Mouse (Mus musculus) kidney, postnatal 10 days (tissue): ENCODE measurements around the gene Smyd3.
A peak's percentile ranks its signal among the peaks of the same experiment; 100 is the strongest.
"Not testable (repeated sequence)": the region's sequence is repeated elsewhere in the genome, so short reads cannot be mapped to it uniquely, and the experiment has no call there.

Experiments
- DNase-seq: peaks from one replicate; pipeline ENCODE4 v3.0.0; 2021; ENCODE audit warnings: mixed read lengths

Gene Smyd3

DNA sequence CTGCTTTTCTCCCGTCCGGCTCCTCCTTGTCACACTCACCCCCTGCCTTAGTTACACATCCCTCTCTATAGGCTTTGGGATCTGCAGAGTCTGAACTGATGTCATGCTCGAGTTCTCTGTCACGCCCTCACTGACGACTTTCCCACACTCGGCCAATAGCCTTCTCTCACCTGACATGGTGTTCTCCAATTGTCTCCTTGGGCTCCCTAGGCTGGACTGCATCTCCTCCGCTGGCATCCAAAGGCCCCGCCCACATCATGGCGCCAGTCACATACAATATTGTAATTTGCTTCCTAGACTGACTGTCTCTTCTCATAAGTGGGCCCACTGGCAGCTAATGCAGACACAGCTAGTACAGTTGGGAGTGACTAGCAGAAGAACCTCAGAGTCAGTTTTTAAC, 304.5 kb downstream of the Smyd3 start:
- DNase-seq, result no peak

DNA sequence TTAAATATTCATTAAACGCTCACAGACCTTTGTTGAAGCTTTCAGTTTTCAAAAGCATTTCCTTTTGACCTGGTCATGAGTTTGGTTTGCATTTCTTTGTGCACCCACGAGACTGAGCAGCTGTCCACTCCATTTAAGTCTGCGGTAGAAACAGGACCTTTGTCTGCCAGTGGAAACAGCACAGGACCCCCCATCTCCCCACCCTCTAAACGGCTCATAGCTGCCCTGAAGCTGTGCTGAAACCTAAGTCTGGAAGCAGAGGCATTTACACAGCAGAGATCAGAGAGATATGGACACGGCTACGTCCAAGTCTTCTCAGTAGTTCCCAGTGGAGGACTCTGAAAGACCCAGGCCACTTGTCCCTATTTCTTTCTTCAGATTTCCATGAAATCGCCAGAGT, 305.5 kb downstream of the Smyd3 start:
- no peak for DNase-seq

DNA sequence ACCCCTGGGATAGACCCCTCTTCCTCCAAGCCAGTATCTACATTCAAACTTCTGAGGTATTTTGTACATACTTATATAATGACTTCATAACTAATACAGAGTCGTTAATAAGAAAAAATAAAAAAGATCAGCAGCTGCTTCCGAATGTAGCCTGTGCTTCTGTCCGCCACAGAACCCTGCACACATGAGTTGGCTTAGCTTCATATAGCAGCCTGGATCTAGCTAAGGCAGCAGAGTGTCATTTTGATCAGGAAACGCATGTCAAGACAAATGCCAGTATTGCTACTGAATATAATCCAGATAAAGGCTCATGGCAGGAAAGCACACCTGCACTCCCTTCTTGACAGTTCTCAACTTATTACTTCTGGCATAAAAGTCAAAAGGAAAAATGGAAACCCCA, 306.5 kb downstream of the Smyd3 start:
- no peak for DNase-seq

DNA sequence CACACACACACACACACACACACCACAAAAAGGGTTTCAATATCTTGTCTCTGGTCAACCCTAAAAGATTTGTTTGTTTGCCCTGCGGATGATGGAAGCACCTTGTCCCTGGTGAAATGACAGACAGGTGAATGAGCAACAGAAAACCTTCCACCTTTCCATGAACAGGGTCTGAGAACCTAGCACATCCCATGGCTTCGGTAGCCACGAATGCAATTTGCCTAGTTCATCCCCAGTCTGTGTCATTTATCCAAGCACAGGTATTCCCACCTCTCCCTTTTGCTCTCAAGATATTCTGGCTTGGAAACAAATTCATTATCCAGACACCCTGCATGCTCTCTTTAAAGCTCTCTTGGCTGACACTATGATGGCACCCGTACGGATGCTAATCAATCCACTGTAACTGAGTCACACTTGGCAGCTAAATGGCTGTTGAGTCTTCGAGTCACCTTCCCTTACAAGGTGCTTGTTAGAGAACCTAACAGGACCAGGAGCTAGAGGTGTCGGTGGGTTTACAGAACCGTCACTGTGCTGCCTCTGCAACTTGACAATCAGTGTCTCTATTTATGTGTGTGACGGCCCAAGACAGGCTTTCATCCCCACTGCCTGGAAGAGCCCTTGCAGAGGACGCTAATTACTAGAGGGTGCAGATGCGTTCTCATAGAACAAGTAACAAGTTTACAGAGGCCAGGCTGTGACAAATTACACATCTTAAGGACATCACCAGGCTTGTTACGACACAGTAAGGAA, 309.8 kb downstream of the Smyd3 start:
- no peak for DNase-seq

DNA sequence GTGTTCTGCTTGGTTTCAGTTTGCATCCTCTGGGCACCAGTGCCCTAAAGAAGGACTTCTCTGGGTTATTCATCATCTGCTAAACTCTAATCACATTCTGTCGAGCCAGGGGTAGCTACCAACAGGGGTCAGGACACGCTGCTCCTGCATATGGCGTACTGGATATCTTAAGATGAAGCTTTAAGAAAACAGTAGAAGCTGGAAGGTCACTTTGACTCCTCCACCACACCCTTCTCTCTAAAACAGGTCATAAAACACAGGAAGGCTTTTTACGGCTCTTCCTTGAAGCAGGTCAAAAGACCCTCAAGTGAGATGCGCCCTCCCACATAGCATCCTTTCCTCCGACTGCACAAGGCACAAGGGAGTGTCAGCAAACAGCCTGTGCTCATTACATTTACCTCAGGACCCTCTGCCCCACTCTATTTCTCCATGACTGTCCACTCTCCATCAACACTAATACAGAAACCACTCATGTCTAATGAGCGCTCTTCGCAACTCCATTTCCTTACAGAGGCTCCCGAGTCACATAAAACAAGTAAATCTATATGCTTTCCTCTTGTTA, 310.6 kb downstream of the Smyd3 start:
- DNase-seq, result no peak

DNA sequence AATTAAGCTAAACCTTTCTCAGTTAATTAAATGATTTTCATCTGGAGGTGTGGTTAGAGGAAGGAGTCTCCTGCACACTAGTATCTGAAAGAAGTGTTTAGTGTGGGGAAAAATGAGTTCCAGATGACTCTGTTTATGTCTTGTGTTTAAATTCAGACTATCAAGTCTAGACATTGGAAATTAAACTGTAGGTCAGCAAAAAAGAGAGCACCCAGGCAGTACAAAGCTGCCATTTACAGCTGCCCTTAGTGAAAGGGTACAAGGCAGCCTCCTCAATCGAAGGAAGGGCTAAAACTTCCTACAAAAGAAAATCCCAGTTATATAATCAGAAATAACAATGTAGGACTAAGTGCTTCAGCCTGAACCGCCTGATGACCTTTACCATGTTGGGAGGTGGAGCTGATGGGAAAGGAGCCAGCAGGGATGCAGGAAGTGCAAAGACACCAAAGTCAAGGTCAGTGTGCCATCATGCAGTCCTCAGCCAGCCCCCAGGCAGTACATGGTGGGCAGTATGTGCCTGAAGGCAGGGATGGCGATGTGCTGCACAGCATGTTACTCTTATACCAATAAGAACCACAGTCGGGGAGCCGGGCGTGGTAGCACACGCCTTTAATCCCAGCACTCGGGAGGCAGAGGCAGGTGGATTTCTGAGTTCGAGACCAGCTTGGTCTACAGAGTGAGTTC, 319.2 kb downstream of the Smyd3 start:
- DNase-seq, result no peak

DNA sequence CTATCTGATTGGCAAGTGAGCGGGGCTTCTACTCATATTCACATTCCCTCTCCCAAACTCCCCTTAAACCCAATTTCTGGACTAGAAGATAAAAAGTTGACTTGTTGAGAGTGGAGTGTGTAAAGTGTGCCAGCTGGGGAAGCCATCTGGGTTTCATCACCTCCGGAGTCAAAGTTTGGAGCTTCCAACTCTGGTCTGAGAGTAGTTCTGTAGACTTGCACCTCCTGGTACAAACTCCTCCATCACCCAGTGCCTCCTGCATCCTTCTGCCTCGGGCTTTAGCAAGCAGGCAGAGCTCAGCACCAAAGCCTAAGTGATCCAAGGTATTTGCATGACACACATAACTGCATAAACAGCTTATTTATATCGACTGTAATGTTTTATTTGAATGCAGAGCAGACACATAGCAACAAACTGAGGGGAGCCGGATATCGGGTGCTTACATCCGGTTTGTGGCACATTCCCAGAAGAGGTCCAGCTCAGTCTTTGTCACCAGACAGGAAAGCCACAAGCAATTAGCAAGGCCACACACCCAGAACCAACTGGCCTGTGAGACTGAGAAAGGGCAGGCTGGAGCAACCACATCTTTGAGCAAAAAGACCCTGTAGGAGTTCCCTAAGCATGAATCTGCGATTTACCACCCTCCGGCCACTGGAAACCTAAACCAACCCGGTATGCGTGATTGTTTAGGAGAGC, 319.9 kb downstream of the Smyd3 start:
- no peak for DNase-seq

DNA sequence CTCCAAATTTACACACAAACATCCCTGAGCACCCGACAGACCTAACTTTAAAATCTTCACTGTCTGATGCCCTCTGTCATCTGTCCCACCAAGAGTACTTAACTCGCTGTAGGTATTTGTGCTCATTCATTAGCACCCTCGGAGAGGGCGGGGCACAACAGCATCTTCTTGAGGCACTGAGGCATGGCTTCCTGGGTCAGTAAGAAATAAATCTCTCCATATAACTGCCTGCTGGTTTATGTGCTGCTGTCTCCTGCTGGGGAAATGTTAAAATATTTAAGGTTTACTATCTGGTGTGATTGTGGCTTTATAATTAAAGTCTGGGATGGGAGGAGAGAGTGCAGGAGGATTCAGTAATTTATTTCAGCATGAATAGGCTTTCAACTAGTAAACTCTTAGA, 320.7 kb downstream of the Smyd3 start:
- DNase-seq, result no peak

DNA sequence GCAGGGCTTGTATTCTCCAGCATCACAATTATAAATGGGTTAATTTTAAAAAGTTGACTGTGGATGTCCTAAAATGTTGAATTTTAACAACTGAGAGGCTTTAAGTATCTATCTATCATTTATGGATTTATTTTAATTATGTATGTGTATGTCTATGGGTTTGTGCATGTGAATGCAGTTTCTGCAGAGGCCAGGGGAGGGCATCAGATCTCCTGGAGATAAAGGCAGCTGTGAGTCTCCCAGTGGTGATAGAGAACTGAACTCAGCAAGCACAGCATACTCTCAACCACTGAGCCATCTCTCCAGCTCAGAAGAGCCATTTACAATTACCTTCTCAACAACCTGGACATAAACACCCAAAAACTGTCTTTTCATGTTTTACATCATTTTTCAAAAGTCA, 321.4 kb downstream of the Smyd3 start:
- no peak for DNase-seq

DNA sequence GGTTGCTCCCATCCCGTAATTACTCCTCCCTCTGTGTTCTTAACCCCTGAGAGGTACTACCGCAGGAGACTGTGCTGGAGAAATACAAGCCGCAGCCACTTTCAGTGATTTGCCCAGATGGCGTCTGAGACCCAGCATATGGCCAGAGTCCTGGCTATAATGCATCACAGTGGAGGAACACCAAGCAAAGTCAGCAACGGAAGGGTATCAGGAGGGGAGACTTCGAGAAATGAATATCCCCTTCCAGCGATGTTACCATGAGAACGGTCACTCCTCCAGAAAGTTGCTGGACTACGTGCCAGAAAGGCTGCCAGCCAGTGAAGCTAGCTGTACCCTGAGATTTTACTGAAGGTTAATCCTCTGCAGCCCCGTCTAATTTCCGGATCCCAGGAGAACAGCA, 325.1 kb downstream of the Smyd3 start:
- no peak for DNase-seq

DNA sequence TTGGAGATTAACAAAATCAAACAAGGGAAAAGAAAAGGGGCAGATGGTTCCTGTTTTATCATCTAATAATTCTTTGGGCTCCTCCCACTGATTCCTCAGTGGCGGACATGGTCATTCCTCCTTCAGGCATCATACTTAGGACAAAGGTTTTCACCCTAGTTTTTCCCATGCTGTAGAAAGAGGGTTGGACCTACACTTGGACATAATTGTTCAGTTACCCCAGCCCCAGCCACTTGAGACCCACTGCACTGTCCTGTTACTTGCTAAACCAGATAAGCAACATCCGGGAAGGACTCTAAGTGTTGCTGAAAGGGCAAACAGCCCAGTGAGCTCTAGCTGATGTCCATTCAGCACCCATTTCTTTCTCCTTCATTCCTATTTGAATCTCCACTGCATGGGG, 327.0 kb downstream of the Smyd3 start:
- DNase-seq, result no peak

DNA sequence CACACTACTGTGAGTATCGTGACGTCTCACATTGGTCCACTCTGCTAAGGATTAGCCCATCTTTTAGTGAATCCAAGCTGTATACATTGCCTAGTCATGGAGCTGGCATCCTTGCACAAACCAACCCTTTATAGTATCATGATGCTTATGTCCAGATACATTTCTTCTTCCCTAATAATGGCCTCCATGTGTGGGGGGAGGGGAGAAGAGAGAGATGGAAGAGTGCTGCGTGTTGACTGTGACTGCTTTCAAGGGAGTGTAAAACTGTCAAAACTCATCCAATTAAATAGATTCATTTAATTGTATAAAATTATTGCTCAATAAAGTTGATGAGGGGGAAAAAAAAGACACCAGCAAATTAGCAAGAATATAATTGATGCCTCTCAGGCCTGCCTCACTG, 330.7 kb downstream of the Smyd3 start:
- DNase-seq, result no peak

DNA sequence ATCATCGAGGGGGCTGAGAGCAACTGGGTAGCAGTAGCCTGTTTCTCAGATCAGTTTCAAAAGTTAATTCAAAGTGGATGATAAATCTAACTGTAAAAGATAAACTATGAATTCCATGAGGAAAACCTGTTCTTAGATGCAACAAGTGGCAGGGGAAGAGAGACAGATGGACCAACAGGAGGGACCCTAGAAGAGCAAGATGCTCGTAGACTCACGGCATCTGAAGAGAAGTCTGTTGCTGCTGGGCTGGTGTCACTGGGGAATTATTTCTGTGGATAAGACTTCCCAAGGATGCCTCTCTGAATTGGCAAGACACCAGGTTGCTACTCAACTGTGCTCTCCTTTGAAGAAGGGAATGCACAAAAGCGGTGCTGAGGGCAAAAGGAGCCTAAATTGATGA, 333.2 kb downstream of the Smyd3 start:
- DNase-seq, result no peak

DNA sequence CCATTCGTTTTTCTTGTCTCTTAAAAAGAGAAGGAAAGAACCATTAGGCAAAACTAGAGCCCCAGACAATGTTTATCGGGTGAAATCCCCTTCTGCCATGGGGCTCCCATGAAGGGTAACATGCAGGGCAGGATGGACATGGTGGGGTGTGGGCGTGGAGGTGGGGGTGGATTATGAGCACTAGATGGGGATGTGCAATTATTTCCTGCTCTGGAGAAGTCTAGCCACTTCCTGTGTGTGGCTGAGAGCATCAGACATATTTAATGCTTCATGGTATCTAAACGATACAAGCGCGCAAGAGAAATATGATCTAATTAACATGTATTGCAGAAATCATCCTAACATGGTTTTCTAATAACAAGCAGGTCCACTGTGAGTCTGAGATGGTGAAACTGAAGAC, 334.3 kb downstream of the Smyd3 start:
- DNase-seq, result no peak

DNA sequence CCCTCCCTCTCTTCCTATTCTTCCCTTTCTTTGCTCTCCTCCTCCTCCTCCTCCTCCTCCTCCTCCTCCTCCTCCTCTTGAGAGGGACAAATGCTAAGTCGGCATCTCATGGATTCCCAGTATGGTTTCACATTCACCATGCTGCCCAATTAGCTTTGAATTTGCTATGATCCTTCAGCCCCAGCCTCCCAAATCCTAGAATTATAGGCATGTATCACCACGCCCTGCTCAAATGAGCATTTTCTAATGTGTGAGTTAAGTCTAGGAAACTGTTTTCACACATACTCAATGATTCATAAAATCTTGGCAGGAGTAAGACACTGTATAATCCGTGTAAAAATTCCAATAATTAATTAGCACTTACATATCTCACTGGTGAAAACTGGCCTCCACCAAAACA, 337.3 kb downstream of the Smyd3 start:
- no peak for DNase-seq

DNA sequence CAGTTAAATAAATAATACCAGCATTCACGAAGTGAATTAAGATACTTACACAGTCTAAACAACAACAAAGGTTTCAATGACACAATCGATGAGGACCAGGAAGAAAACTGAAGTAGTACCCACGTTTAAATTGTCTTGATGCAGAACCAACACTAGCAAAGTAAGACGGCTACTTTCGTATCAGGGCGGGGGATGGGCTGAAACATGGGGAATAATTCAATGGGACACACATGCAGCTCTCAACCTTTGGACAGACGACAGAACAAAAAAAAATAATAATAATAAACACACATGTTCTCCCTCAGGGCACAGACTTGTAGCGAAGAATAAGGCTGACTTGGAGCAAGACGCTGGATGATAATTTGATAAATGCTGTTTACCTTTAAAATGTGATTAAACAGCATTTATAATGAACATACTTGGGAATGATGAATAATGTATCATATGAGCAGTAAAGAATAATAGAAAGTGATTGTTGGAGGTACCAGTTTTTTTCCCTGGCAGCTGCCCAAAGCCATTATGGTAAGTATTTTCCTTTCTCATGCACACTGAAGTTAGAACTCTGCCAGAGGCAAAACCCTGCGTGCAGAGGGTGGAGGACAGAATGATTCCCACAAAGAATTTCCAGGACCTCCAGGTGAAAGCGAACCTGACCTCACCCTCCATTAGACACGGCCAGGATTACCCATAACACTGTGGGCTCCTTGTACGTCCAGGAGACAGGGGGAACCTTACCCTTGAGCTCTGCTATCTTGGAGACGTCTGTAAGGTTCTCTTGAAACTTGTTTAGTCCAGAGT, 340.8 kb downstream of the Smyd3 start:
- peak; percentile 42 for DNase-seq

DNA sequence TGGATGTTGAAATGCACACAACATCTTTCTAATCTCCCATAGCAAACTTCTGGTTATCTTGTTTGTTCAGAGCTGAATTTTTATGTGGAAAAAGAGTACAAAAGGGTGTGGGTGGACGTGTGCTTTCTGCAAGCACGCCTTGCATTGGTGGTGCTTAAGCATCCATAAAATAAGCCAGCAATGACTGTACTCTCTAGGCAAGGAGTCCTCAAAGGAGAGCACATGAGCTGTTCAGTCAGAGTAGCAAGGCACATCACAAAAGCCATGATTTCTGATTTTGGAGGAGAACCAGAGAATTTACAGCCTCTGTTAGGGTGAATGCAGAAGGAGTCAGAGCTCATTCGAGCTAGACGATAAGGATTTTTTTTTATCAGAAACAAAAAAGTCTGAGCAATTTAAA, 343.6 kb downstream of the Smyd3 start:
- DNase-seq, result no peak

DNA sequence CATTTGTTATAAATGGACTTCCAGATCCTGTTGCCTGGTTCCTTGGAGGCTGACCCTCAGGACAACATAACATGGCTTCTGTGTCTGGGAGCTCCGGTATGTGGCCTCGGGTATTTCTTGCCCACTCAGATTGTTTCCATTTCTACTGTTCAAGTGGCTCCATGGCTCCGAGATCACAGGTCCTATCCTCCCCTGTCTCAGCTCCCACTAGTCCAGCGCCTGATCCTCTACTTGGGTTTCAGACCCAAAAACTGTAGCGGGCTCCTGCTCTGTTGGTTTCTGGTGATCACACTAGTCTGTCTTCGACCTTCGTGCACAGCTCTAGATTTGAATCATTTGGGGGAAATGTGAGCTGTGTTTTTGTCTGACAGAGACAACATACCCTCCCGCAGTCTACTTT, 347.3 kb downstream of the Smyd3 start:
- no peak for DNase-seq

DNA sequence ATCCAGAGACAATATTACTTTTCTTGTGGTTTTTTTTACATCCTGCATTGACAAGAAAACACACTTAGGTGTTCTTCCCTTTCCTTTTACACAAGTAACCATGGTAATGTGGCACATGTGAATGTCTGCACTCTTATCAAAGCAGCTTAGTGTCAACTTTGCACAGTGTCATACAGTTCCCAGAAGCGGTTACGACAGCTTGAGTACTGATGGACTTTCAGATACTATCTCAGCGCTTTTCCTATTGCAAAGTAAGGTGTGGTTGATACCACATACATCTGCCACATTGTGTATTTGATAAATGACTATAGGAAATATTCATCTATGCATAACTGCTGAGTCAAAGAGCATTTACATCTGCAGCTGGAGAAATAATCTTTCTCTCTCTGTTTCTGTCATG, 348.1 kb downstream of the Smyd3 start:
- DNase-seq, result no peak

DNA sequence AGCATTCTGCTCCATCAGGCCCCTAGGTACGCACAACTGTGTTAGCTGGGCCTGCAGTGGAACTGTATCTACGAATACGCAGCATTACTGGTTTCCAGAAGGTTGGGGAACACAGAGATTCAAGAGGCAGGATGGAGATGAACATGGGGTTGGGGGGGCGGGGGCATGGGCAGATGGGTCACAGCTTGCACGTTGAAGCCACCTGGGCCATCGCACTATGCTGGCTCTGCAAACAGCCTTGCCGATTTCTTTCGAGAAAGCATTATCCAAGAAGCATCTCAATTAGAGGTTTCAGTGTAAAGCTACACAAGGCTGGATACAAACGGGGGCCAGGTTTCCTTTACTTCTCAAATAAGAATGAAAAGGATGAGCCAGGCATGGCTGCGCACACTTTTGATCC, 348.7 kb downstream of the Smyd3 start:
- DNase-seq, result no peak

DNA sequence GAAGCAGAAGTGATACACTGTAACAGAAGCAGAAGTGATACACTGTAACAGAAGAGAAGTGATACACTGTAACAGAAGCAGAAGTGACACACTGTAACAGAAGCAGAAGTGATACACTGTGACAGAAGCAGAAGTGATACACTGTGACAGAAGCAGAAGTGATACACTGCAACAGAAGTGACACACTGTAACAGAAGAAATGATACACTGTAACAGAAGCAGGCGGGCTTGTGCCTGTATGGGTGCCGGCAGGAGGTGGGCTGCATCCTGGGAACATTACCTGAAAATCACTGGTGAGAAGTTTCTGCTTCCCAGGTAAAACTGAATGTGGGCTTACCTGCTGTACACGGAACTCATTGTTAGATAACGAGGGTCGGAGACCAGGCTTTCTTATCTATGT, 353.6 kb downstream of the Smyd3 start:
- not testable (repeated sequence) for DNase-seq

DNA sequence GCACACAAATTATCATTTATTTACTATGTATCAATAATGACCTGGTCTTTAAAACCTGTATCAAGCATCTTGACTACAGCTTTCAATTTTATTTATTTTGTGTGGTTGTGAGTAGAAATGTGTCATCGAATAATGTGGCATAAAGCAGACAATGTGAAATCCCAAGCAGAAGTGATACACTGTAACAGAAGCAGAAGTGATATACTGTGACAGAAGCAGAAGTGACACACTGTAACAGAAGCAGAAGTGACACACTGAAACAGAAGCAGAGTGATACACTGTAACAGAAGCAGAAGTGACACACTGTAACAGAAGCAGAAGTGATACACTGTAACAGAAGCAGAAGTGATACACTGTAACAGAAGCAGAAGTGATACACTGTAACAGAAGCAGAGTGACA, 355.1 kb downstream of the Smyd3 start:
- DNase-seq, result not testable (repeated sequence)

DNA sequence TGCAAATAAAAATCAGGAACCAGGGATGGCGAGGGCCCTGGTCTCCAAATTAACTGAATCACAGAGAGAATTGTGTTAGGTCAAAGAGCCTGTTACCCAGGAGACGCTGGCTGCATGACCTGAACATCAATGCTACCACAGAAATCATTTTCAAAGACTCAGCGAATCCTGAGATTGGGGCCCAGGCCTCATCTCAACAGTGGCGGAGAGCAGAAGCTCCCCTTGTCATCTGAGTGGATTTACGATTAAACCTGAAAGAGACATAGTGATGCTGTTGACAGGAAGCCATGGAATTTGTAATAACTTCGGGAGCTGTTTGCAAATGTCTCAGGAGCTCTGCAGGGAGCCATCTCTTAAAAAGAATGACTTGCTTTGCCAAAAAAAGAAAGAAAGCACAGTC, 355.9 kb downstream of the Smyd3 start:
- DNase-seq, result no peak
